Mouse (Mus musculus) stomach, adult 2 months (tissue): ENCODE measurements around the gene Tspan6. TPM values are rescaled to one million over a fixed set of nuclear protein-coding genes. Genes with fewer than 3 reads are reported as not detected.

ENCODE experiments used
- polyA plus RNA-seq: library from polyadenylated mRNA; depleted of rRNA; stranded (reverse); fragments of >200 nt; gene quantifications from 2 replicates; pipeline ENCODE4 v1.2.3, GENCODE M21; 2012; rRNA removed

Tspan6 gene
- 1.4 and 1.6 TPM in 2 replicates for polyA plus RNA-seq

DNA sequence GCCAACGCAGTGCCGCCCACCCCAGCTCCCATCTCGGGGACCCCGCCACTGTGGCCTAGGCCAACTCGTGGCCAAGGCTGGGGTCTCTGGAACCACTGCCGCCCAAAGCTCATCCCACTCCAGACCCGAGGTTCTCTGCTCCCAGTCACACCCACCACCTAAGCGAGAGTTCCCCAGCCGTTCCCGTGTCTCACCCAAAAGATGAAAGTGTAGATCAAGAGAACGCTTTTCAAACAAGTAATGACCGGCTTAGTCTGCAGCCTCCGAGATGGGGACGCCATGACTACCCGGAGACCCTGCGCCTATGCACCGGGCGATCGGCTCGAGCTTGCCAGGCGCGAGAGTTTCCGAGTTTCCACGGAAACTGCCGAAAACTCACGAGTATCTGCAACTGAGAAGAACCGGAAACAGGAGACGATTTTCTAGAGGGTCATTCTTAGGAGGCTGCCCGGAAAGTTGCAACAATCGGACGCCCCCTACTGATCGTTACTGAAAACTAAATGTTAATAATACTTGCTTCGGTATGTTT is at the start of gene Tspan6:
TSS of gene Tspan6 (minus strand) at position 416 of the 529 bp plus-strand sequence.

DNA sequence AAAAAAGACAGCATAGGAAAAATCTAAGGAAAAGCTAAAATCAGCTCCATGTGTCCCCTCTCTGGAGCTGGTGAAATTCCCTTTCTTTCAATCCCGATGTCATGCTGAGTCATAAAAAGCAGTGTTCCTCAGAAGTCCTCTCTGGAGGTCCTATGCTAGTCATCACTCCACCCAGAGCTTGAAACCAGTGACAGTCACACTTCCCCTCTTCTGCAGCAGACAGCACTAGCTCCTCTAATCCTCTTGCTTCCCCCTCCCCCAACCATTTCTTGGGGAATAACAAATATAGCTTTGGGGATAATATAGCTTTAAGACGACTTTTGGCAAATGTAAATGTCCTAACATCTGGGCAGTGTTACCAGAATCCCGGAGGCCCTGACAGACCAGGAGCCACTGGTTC is 10.0 kb upstream of the Tspan6 start, which contains the start of gene Srpx2:
TSS of gene Srpx2 (plus strand) at position 166 of the 400 bp plus-strand sequence.

DNA sequence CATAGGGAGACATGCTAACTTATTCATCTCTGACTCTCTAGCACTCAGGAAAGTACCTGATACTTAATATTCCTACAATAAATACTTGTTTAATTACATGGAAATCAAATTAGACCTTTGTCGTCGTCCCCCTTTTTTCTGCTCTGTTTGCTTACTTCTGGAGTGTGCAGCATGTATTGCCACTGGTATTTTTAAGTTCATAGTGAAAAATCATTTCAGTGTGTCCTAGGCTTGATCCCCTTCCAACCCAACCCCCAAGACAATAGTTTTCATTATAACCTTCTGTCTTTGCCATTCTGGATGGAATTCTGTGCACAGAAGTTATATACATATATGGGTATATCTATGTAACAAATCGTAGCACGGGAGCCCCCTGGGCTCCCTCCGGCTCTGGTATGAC is 47.5 kb downstream of the Tspan6 start, which contains the start of gene Tnmd:
TSS of gene Tnmd (plus strand) at position 301 of the 400 bp plus-strand sequence.

Other genes with a start within 250 kb of the Tspan6 start
- gene Pcdh19, start 209.4 kb downstream of the Tspan6 start, polyA plus RNA-seq, result 0.14 and 0.24 TPM in 2 replicates
- 0.10 and 0.11 TPM in 2 replicates for gene Tnmd, start 47.4 kb downstream of the Tspan6 start, polyA plus RNA-seq
- gene Srpx2, start 10.0 kb upstream of the Tspan6 start, polyA plus RNA-seq, result 3.9 and 4.2 TPM in 2 replicates
- gene Sytl4, start 83.4 kb upstream of the Tspan6 start, polyA plus RNA-seq, result 0.43 and 0.92 TPM in 2 replicates
- 3.4 and 7.6 TPM in 2 replicates for gene Cstf2, start 160.8 kb upstream of the Tspan6 start, polyA plus RNA-seq